Mouse (Mus musculus): Measurements from ENCODE around the gene Rptor.
A peak's percentile ranks its signal among the peaks of the same experiment; 100 is the strongest.

The Rptor gene

GRCm38 (mm10) chr11:119602763-119603526, at the start of gene Rptor:
Rptor (plus strand) TSS chr11:119602905.
- peak; percentile 97 to 98 for DNase-seq (ENCODE audit: low spot score in 2 of 2)

- DNase-seq (ENCODE audit: low spot score in 2 of 2), result no peak
These were observed 48.0 kb upstream of the Rptor start for GRCm38 (mm10) chr11:119554706-119555105.

GRCm38 (mm10) chr11:119555170-119555569, 47.5 kb upstream of the Rptor start:
- DNase-seq (ENCODE audit: low spot score in 2 of 2), result no peak

GRCm38 (mm10) chr11:119557940-119558869, 44.5 kb upstream of the Rptor start:
- no peak for DNase-seq (ENCODE audit: low spot score in 2 of 2)

- no peak for DNase-seq (ENCODE audit: low spot score in 2 of 2)
These were observed 43.7 kb upstream of the Rptor start for GRCm38 (mm10) chr11:119558870-119559610.

GRCm38 (mm10) chr11:119562286-119562685, 40.4 kb upstream of the Rptor start:
- no peak for DNase-seq (ENCODE audit: low spot score in 2 of 2)

- DNase-seq (ENCODE audit: low spot score in 2 of 2), result no peak
These were observed 39.5 kb upstream of the Rptor start for GRCm38 (mm10) chr11:119563166-119563565.

- DNase-seq (ENCODE audit: low spot score in 2 of 2), result no peak
These were observed 38.3 kb upstream of the Rptor start for GRCm38 (mm10) chr11:119564383-119564782.

- no peak for DNase-seq (ENCODE audit: low spot score in 2 of 2)
These were observed 37.7 kb upstream of the Rptor start for GRCm38 (mm10) chr11:119565021-119565420.

GRCm38 (mm10) chr11:119565684-119566083, 37.0 kb upstream of the Rptor start:
- no peak for DNase-seq (ENCODE audit: low spot score in 2 of 2)

- DNase-seq (ENCODE audit: low spot score in 2 of 2), result no peak
These were observed 36.5 kb upstream of the Rptor start for GRCm38 (mm10) chr11:119566188-119566587.

- DNase-seq (ENCODE audit: low spot score in 2 of 2), result no peak
These were observed 30.2 kb upstream of the Rptor start for GRCm38 (mm10) chr11:119572316-119573010.

GRCm38 (mm10) chr11:119576855-119577254, 25.9 kb upstream of the Rptor start:
- no peak for DNase-seq (ENCODE audit: low spot score in 2 of 2)

GRCm38 (mm10) chr11:119577721-119578120, 25.0 kb upstream of the Rptor start:
- DNase-seq (ENCODE audit: low spot score in 2 of 2), result no peak

GRCm38 (mm10) chr11:119586511-119586910, 16.2 kb upstream of the Rptor start:
- no peak for DNase-seq (ENCODE audit: low spot score in 2 of 2)

GRCm38 (mm10) chr11:119587112-119587511, 15.6 kb upstream of the Rptor start:
- no peak for DNase-seq (ENCODE audit: low spot score in 2 of 2)

- DNase-seq (ENCODE audit: low spot score in 2 of 2), result peak in 1 of 2 experiments; percentile 35
These were observed 13.5 kb upstream of the Rptor start for GRCm38 (mm10) chr11:119589242-119589641.

GRCm38 (mm10) chr11:119593966-119594365, 8.7 kb upstream of the Rptor start:
- DNase-seq (ENCODE audit: low spot score in 2 of 2), result no peak

GRCm38 (mm10) chr11:119598856-119599255, 3.8 kb upstream of the Rptor start:
- DNase-seq (ENCODE audit: low spot score in 2 of 2), result no peak

GRCm38 (mm10) chr11:119600286-119600685, 2.4 kb upstream of the Rptor start:
- DNase-seq (ENCODE audit: low spot score in 2 of 2), result no peak

GRCm38 (mm10) chr11:119602177-119602700, 466 bp upstream of the Rptor start:
- no peak for DNase-seq (ENCODE audit: low spot score in 2 of 2)

All from spleen, postnatal 10 days (tissue).